Mouse (Mus musculus) heart, adult 2 months (tissue): Measurements from ENCODE around the gene Ifitm5. TPM values are rescaled to one million over a fixed set of nuclear protein-coding genes. Genes with fewer than 3 reads are reported as not detected.

Experiments
- DNase-seq, 2 experiments: peaks; one replicate each; pipeline ENCODE4 v3.0.0; 2021
- H3K27ac ChIP-seq: fragments of 200-600 bp; 2 replicates; pipeline ENCODE4 v1.8.1; 2022
- H3K27me3 ChIP-seq: fragments of 200-500 bp; 2 replicates; pipeline ENCODE4 v1.6.1; 2012; ENCODE audit warnings: mild to moderate bottlenecking, low read length, inconsistent platforms, mixed read lengths; ENCODE audit not compliant: control insufficient read depth, insufficient read depth
- H3K36me3 ChIP-seq: fragments of 200-500 bp; 2 replicates; pipeline ENCODE4 v1.6.1; 2012; ENCODE audit warnings: low read length, inconsistent platforms; ENCODE audit not compliant: control insufficient read depth, insufficient read depth
- H3K4me1 ChIP-seq: fragments of 200-500 bp; 2 replicates; pipeline ENCODE4 v1.6.1; 2011; ENCODE audit warnings: low read length; ENCODE audit not compliant: control insufficient read depth, insufficient read depth
- H3K4me3 ChIP-seq: fragments of 200-600 bp; 2 replicates; pipeline ENCODE4 v1.8.1; 2022
- H3K79me2 ChIP-seq: fragments of 200-500 bp; replicated peaks from 2 replicates; pipeline ENCODE4 v1.6.1; 2012; ENCODE audit warnings: mild to moderate bottlenecking, inconsistent platforms, low read length, moderate library complexity, mixed read lengths; ENCODE audit not compliant: control insufficient read depth, insufficient read depth
- H3K9ac ChIP-seq: fragments of 200-500 bp; 2 replicates; pipeline ENCODE4 v1.6.1; 2012; ENCODE audit warnings: low read depth, mild to moderate bottlenecking, control low read depth, inconsistent platforms, low read length, mixed read lengths
- CTCF ChIP-seq: fragments of 200-600 bp; IDR thresholded peaks from 2 replicates; pipeline ENCODE4 v1.8.1; 2022; ENCODE audit warnings: antibody characterized with exemption, mild to moderate bottlenecking, moderate library complexity
- EP300 ChIP-seq: fragments of 200-500 bp; IDR thresholded peaks from 2 replicates; pipeline ENCODE4 v1.6.1; 2011; ENCODE audit warnings: low read depth, low read length, control low read depth; ENCODE audit not compliant: insufficient read depth
- POLR2A ChIP-seq: fragments of 200-500 bp; IDR thresholded peaks from 2 replicates; pipeline ENCODE4 v1.6.1; 2011; ENCODE audit warnings: mild to moderate bottlenecking, low read depth, low read length, control low read depth; ENCODE audit not compliant: insufficient read depth
- WGBS: fragments of 180-500 bp; shearing (Covaris S2); methylation state at CpG from one replicate; pipeline ENCODE4 v1.1.7; 2018; 5-methylcytosine and 5-hydroxymethylcytosine counted together
- intact Hi-C: fragments of 180-260 bp; cut with DNase I; formaldehyde crosslinking; loops from one replicate; pipeline ENCODE4 v1.15.1; 2025
- polyA plus RNA-seq: library from polyadenylated mRNA; depleted of rRNA; stranded (reverse); fragments of >200 nt; gene quantifications from 2 replicates; pipeline ENCODE4 v1.2.3, GENCODE M21; 2012
- total RNA-seq, 2 experiments: library from RNA; stranded (reverse); gene quantifications; 2 replicates each; pipeline ENCODE4 v1.2.3; 2021

Ifitm5 gene
- total and polyA plus RNA-seq, 3 experiments: 0.32 to 2.0 (median 0.34) TPM

DNA sequence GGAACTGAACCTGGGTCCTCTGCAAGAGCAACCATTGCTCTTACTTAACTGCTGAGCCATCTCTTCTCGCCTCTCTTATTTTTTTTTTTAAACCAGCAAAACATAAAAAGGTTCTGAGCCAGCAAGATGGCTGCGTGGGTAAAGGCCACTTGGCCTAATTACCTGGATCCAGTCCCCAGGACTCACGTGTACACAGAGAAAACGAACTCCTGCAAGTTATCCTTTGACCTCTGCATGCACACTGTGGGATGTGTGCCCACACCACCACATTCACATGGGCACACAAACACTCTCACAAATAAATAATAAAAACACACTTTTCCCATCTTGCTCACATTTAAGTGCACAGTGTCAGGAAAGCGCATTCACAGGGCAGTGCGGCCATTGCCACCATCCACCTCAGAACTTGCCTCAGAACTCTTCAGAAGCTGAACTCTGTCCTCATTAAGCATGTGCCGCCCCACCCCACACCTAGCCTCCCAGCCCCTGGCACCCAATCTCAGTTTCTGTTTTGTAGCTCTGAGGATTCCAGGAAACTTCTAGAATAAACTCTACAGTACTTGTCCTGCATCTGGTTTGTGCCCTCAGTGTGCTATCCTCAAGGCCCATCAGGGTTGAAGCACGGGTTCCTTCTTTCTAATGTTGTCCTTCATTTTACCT, 35.9 kb downstream of the Ifitm5 start:
- H3K4me3 ChIP-seq: no peak overlapping the region
- no peak overlapping the region for H3K9ac ChIP-seq
- 85% methylated on average over 8 of the region's 8 CpGs for WGBS
- H3K27ac ChIP-seq: no peak overlapping the region
- no peak for DNase-seq
- no peaks in the 10 kb centered on the region for H3K36me3 ChIP-seq
- H3K27me3 ChIP-seq: no peaks in the 10 kb centered on the region
- no peaks in the 10 kb centered on the region for H3K4me1 ChIP-seq
- H3K79me2 ChIP-seq: no peaks in the 10 kb centered on the region
- intact Hi-C loops: no loop called here
- no peak for TF ChIP-seq CTCF
- TF ChIP-seq POLR2A: no peak
- TF ChIP-seq EP300: no peak

DNA sequence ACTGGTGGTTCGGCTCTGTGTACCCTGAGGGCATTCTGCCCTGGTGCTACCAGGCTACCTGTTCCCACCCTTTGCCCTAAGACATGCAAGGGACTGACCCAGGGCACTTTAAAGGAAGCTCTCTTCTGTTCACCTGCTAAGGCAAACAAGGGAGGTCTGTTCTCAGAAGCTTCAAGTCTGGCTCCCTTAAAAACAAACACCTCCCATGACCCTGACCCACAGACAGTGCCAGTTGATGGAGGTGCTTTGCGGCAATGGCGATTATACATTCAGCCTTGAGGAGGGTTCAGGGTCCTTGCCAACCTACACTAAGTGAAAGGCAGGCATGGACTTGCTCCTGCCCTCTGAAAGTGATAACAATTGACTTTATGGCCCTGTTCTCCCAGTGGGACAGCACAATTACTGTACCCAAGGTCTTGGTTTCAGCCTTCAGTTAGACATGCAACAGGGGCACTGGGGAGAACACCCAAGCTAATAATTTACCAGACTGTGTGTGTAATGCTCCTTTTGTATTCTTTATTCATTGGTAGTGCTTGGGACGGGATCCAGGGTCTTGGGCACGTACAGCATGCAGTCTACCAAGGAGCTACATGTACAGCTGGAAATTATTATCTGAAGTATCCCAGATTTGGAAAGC, 37.1 kb downstream of the Ifitm5 start:
- no peak for TF ChIP-seq EP300
- TF ChIP-seq POLR2A: no peak
- TF ChIP-seq CTCF: no peak
- H3K27me3 ChIP-seq: no peaks in the 10 kb centered on the region
- no peak overlapping the region for H3K4me3 ChIP-seq
- no peaks in the 10 kb centered on the region for H3K4me1 ChIP-seq
- H3K27ac ChIP-seq: no peak overlapping the region
- no peak overlapping the region for H3K9ac ChIP-seq
- DNase-seq: no peak
- H3K79me2 ChIP-seq: no peaks in the 10 kb centered on the region
- intact Hi-C loops: no loop called here
- WGBS: 77% methylated on average over 5 of the region's 5 CpGs
- no peaks in the 10 kb centered on the region for H3K36me3 ChIP-seq

GRCm38 (mm10) chr7:140912293-140912692, 37.8 kb downstream of the Ifitm5 start:
- no peaks in the 10 kb centered on the region for H3K79me2 ChIP-seq
- WGBS: 38% methylated on average over 3 of the region's 3 CpGs
- no peak overlapping the region for H3K4me3 ChIP-seq
- DNase-seq: no peak
- intact Hi-C loops: no loop called here
- H3K27ac ChIP-seq: no peak overlapping the region
- H3K27me3 ChIP-seq: no peaks in the 10 kb centered on the region
- TF ChIP-seq EP300 (no peak), CTCF (no peak), POLR2A (no peak)
- H3K9ac ChIP-seq: no peak overlapping the region
- H3K36me3 ChIP-seq: no peaks in the 10 kb centered on the region
- H3K4me1 ChIP-seq: no peaks in the 10 kb centered on the region

- no peaks in the 10 kb centered on the region for H3K79me2 ChIP-seq
- peak; percentile 83 to 86 for DNase-seq
- intact Hi-C loops: loop anchor here (1.0 to 5.0 kb wide), 6 partner anchors 32 to 268 kb away; partner anchors contain the start of genes Gm45717, Ifitm2 and Pgghg
- peak overlapping the region; percentile 41; the same call in 1 of the 2 replicates for H3K9ac ChIP-seq
- H3K27ac ChIP-seq: no peak overlapping the region
- TF ChIP-seq POLR2A (no peak), EP300 (peak; percentile 63; the same call in 1 of the 2 replicates), CTCF (peak; percentile 94)
- no peaks in the 10 kb centered on the region for H3K27me3 ChIP-seq
- WGBS: 2% methylated on average over 19 of the region's 19 CpGs
- peak overlapping the region; percentile 33 for H3K4me3 ChIP-seq
- no peaks in the 10 kb centered on the region for H3K4me1 ChIP-seq
- no peaks in the 10 kb centered on the region for H3K36me3 ChIP-seq
Measured at GRCm38 (mm10) chr7:140908634-140909107, 41.4 kb downstream of the Ifitm5 start.

- DNase-seq: no peak
- Histone ChIP-seq H3K27ac (no peak overlapping the region), H3K9ac (no peak overlapping the region), H3K27me3 (no peaks in the 10 kb centered on the region), H3K4me3 (no peak overlapping the region), H3K36me3 (no peaks in the 10 kb centered on the region), H3K79me2 (no peaks in the 10 kb centered on the region), H3K4me1 (no peaks in the 10 kb centered on the region)
- TF ChIP-seq EP300: no peak
- TF ChIP-seq POLR2A: no peak
- TF ChIP-seq CTCF: no peak
- 58% methylated on average over 7 of the region's 7 CpGs for WGBS
- intact Hi-C loops: loop anchor here (1.0 to 5.0 kb wide), 6 partner anchors 33 to 268 kb away; partner anchors contain the start of genes Gm45717, Ifitm2 and Pgghg
Measured at GRCm38 (mm10) chr7:140908181-140908580, 41.9 kb downstream of the Ifitm5 start.

GRCm38 (mm10) chr7:140907697-140908096, 42.4 kb downstream of the Ifitm5 start:
- TF ChIP-seq CTCF (peak; percentile 47), EP300 (no peak), POLR2A (no peak)
- Histone ChIP-seq H3K79me2 (no peaks in the 10 kb centered on the region), H3K27ac (no peak overlapping the region), H3K9ac (no peak overlapping the region), H3K36me3 (no peaks in the 10 kb centered on the region), H3K27me3 (no peaks in the 10 kb centered on the region), H3K4me3 (no peak overlapping the region), H3K4me1 (no peaks in the 10 kb centered on the region)
- 83% methylated on average over 7 of the region's 7 CpGs for WGBS
- no peak for DNase-seq
- intact Hi-C loops: loop anchor here (1.0 to 5.0 kb wide), 6 partner anchors 33 to 269 kb away; partner anchors contain the start of genes Gm45717, Ifitm2 and Pgghg
